Mouse (Mus musculus) embryonic facial prominence, embryonic 13.5 days (tissue): ENCODE measurements at regions not wholly inside any gene's neighbourhood (a gene's known extent, or its start where the extent isn't known, plus 50 kb on each side); places are given as distances from the start of the nearest gene placed in this dataset.

Experiments used
- ATAC-seq: fragments of 200-750 bp; cut with Nextera tagmentation; 2 replicates; pipeline ENCODE4 v1.8.0; 2017; ENCODE audit warnings: low read depth; ENCODE audit not compliant: insufficient number of reproducible peaks, insufficient read depth, low FRiP score, low TSS enrichment
- H3K27ac ChIP-seq: fragments of 300-500 bp; sonication (generic); 2 replicates; pipeline ENCODE4 v1.5.1; 2015; ENCODE audit warnings: moderate library complexity, mild to moderate bottlenecking, inconsistent platforms
- H3K27me3 ChIP-seq: fragments of 300-500 bp; sonication (generic); 2 replicates; pipeline ENCODE4 v1.6.1; 2015; ENCODE audit warnings: mild to moderate bottlenecking, inconsistent platforms
- H3K36me3 ChIP-seq: fragments of 300-500 bp; sonication (generic); 2 replicates; pipeline ENCODE4 v1.6.1; 2015; ENCODE audit warnings: mild to moderate bottlenecking, inconsistent platforms
- H3K4me1 ChIP-seq: fragments of 300-500 bp; sonication (generic); 2 replicates; pipeline ENCODE4 v1.6.1; 2015; ENCODE audit warnings: inconsistent platforms
- H3K4me2 ChIP-seq: fragments of 300-500 bp; sonication (generic); 2 replicates; pipeline ENCODE4 v1.6.1; 2015; ENCODE audit warnings: moderate library complexity, mild to moderate bottlenecking, inconsistent platforms
- H3K4me3 ChIP-seq: fragments of 300-500 bp; sonication (generic); 2 replicates; pipeline ENCODE4 v1.5.1; 2015; ENCODE audit warnings: mild to moderate bottlenecking, inconsistent platforms
- H3K9ac ChIP-seq: fragments of 300-500 bp; sonication (generic); 2 replicates; pipeline ENCODE4 v1.6.1; 2015; ENCODE audit warnings: mild to moderate bottlenecking, inconsistent platforms
- H3K9me3 ChIP-seq: fragments of 300-500 bp; sonication (generic); 2 replicates; pipeline ENCODE4 v1.6.1; 2016; ENCODE audit warnings: inconsistent platforms
- WGBS: fragments of 180-500 bp; shearing (Covaris S2); methylation state at CpG from one replicate; pipeline ENCODE4 v1.1.7; 2015; ENCODE audit warnings: mixed read lengths; 5-methylcytosine and 5-hydroxymethylcytosine counted together

DNA sequence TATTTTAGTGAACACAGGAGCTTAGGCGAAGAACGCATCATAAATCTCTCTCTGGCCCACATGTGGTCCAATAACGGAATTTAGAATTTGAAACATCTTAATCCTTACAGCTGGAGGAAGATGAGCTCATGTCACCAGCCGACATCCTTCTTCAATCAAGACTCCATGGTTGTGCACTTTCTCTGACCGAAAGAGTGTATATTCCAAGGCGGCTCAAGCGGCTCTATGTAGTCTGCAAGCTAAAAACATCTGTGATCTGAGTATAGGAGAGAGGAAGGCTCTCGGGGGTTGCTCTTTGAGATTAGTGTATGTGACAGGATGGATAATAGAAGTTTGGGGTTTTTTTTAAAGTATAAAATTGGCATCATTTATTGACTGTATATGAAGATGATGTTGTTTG is 689.9 kb upstream of the Sox9 start:
- Histone ChIP-seq H3K9ac (no peak overlapping the region), H3K4me1 (peaks cover 4% of the 10 kb centered on the region; the same call in 1 of the 2 replicates), H3K4me2 (no peak overlapping the region), H3K9me3 (no peaks in the 10 kb centered on the region), H3K27ac (no peak overlapping the region), H3K36me3 (no peaks in the 10 kb centered on the region), H3K4me3 (no peak overlapping the region), H3K27me3 (no peaks in the 10 kb centered on the region; the same call in 1 of the 2 replicates)
- 58% methylated on average over 8 of the region's 8 CpGs for WGBS
- no peak for ATAC-seq

DNA sequence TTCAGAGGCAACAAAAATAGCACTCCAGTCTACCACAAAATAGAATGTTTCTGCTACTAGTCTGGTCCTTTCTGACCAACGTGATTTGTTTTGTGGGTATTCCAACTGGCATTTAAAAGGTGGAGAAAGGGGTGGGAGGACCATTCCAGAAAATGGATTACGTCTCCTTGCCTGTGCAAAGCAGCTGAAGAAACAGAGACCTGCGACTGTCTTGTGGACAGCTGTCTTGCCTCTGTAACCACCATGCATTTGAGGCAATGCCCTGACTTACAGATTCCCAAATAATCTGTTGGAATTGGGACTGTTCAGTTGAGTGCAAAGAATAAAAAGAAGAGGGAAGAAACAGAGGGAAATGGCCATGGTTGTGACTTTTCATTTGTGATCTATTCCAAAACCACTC is 687.0 kb upstream of the Sox9 start:
- Histone ChIP-seq H3K36me3 (no peaks in the 10 kb centered on the region), H3K4me2 (no peak overlapping the region), H3K4me3 (no peak overlapping the region), H3K9ac (no peak overlapping the region), H3K27me3 (no peaks in the 10 kb centered on the region; the same call in 1 of the 2 replicates), H3K4me1 (no peaks in the 10 kb centered on the region), H3K9me3 (no peaks in the 10 kb centered on the region), H3K27ac (no peak overlapping the region)
- 42% methylated on average over 3 of the region's 3 CpGs for WGBS
- no peak for ATAC-seq

GRCm38 (mm10) chr11:112098161-112098560 is 683.9 kb upstream of the Sox9 start:
- Histone ChIP-seq H3K9ac (no peak overlapping the region), H3K27me3 (no peaks in the 10 kb centered on the region; the same call in 1 of the 2 replicates), H3K9me3 (no peaks in the 10 kb centered on the region), H3K36me3 (no peaks in the 10 kb centered on the region), H3K4me2 (no peak overlapping the region), H3K4me3 (no peak overlapping the region), H3K4me1 (no peaks in the 10 kb centered on the region), H3K27ac (no peak overlapping the region)
- no peak for ATAC-seq
- WGBS: 71% methylated on average over 1 of the region's 1 CpGs

DNA sequence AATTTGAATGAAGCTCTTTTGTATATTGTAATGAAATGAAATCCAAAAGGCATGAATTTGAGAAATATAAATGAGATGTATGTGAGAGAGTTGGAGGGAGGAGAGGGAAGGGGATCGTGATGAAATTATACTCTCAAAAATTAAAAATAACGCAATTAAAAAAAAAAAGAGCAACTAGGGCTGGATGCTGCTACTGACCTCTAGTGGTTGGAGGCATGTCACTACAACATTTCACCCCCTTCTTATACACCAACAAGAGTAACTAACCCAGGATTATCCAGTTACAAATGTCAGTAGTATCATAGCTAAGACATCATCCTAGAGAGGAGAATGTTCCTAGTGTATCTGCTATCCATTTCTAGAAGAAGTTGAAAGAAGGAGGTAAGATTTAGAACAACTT is 678.8 kb upstream of the Sox9 start:
- Histone ChIP-seq H3K27me3 (no peaks in the 10 kb centered on the region), H3K4me3 (no peak overlapping the region), H3K36me3 (no peaks in the 10 kb centered on the region), H3K4me2 (no peak overlapping the region), H3K9me3 (no peaks in the 10 kb centered on the region), H3K4me1 (no peaks in the 10 kb centered on the region), H3K9ac (no peak overlapping the region), H3K27ac (no peak overlapping the region)
- WGBS: 62% methylated on average over 2 of the region's 2 CpGs
- ATAC-seq: no peak

- Histone ChIP-seq H3K9me3 (no peaks in the 10 kb centered on the region), H3K27ac (no peak overlapping the region), H3K4me2 (no peak overlapping the region), H3K27me3 (0 out of 2 replicates have a peak, but pooled peaks cover 4% of the 10 kb centered on the region), H3K4me3 (no peak overlapping the region), H3K4me1 (no peaks in the 10 kb centered on the region), H3K36me3 (no peaks in the 10 kb centered on the region), H3K9ac (no peak overlapping the region)
- 64% methylated on average over 4 of the region's 4 CpGs for WGBS
- no peak for ATAC-seq
These were observed 675.1 kb upstream of the Sox9 start for GRCm38 (mm10) chr11:112106891-112107290.

DNA sequence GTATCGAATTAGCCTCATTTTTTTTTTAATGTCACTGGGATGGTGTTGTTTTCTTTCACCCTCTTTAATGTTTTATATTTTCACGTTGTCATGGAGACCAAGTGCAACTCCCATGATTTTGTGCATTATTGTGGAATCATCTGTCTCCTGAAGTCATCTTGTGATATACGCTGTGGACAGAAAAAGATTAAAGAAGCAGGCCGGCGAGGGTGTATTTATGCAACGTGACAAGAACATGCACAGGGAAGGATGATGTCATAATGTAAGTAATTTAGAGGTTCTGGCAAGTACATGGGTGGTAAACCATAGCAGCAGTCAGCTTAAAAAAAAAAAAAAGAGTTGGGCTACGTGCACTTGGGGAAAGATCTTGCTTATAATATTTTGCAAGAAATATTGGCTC is 674.7 kb upstream of the Sox9 start:
- 62% methylated on average over 7 of the region's 7 CpGs for WGBS
- no peak overlapping the region for H3K9ac ChIP-seq
- no peak overlapping the region for H3K4me2 ChIP-seq
- no peak overlapping the region for H3K27ac ChIP-seq
- no peak for ATAC-seq
- no peak overlapping the region for H3K4me3 ChIP-seq
- no peaks in the 10 kb centered on the region for H3K9me3 ChIP-seq
- H3K4me1 ChIP-seq: no peaks in the 10 kb centered on the region
- H3K27me3 ChIP-seq: 0 out of 2 replicates have a peak, but pooled peaks cover 4% of the 10 kb centered on the region
- H3K36me3 ChIP-seq: no peaks in the 10 kb centered on the region

DNA sequence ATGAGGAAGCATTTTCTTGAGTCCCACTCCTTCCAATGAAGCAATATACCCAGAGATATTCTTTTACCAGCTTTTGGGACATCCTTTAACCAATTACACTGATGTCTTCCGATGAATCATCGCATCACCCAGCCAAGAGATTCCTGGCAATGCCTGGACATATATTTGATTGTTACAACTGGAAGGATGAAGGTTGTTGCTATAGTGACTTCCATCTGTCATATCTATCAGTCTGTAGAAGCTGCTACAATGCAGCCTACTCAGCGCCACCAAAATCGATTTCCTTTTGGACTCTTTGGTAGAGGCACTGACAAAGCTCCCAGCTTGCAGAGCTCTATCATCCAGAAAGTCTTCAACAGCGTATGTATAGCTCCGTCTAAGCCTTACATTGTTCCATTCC is 661.0 kb upstream of the Sox9 start:
- no peak for ATAC-seq
- Histone ChIP-seq H3K4me3 (no peak overlapping the region), H3K36me3 (no peaks in the 10 kb centered on the region), H3K4me2 (no peak overlapping the region), H3K4me1 (peaks cover 5% of the 10 kb centered on the region), H3K9ac (no peak overlapping the region), H3K9me3 (no peaks in the 10 kb centered on the region), H3K27me3 (no peaks in the 10 kb centered on the region), H3K27ac (no peak overlapping the region)
- 88% methylated on average over 6 of the region's 6 CpGs for WGBS

DNA sequence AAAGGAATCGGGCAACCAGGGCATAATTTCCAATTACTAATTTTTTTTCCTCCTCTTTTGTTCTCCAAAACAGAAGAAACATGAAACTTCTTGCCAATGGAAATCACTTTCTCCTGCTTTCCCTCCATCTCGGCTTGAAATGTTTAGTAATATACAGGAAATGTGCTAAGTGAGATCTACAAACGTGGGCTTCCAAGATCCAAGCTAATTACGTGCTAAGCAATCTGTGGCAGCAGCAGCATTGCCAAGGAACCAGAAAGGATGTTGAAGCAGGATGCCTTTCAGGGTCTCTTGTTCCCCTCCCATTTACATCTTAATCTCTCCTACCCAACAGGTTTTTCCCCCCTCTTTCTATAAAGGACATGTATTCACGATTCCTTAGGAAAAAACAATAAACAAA is 660.2 kb upstream of the Sox9 start:
- H3K27ac ChIP-seq: no peak overlapping the region
- no peaks in the 10 kb centered on the region for H3K27me3 ChIP-seq
- 37% methylated on average over 5 of the region's 5 CpGs for WGBS
- no peaks in the 10 kb centered on the region for H3K9me3 ChIP-seq
- H3K4me2 ChIP-seq: no peak overlapping the region
- H3K9ac ChIP-seq: no peak overlapping the region
- no peak for ATAC-seq
- H3K36me3 ChIP-seq: no peaks in the 10 kb centered on the region
- H3K4me3 ChIP-seq: no peak overlapping the region
- peaks cover 5% of the 10 kb centered on the region for H3K4me1 ChIP-seq

GRCm38 (mm10) chr11:112125249-112125933 is 656.6 kb upstream of the Sox9 start:
- Histone ChIP-seq H3K4me3 (no peak overlapping the region), H3K9ac (no peak overlapping the region), H3K27ac (no peak overlapping the region), H3K36me3 (no peaks in the 10 kb centered on the region), H3K4me2 (no peak overlapping the region), H3K9me3 (no peaks in the 10 kb centered on the region), H3K27me3 (0 out of 2 replicates have a peak, but pooled peaks cover 3% of the 10 kb centered on the region), H3K4me1 (peaks cover 5% of the 10 kb centered on the region)
- ATAC-seq: no peak
- WGBS: 47% methylated on average over 12 of the region's 12 CpGs

- no peak overlapping the region for H3K4me2 ChIP-seq
- peaks cover 6% of the 10 kb centered on the region; the same call in 1 of the 2 replicates for H3K27me3 ChIP-seq
- no peak overlapping the region for H3K4me3 ChIP-seq
- no peak overlapping the region for H3K27ac ChIP-seq
- ATAC-seq: no peak
- no peaks in the 10 kb centered on the region; the same call in none of the 2 replicates for H3K4me1 ChIP-seq
- H3K9ac ChIP-seq: no peak overlapping the region
- no peaks in the 10 kb centered on the region for H3K9me3 ChIP-seq
- H3K36me3 ChIP-seq: no peaks in the 10 kb centered on the region
- 82% methylated on average over 4 of the region's 4 CpGs for WGBS
These were observed 651.9 kb upstream of the Sox9 start for GRCm38 (mm10) chr11:112130090-112130489.

DNA sequence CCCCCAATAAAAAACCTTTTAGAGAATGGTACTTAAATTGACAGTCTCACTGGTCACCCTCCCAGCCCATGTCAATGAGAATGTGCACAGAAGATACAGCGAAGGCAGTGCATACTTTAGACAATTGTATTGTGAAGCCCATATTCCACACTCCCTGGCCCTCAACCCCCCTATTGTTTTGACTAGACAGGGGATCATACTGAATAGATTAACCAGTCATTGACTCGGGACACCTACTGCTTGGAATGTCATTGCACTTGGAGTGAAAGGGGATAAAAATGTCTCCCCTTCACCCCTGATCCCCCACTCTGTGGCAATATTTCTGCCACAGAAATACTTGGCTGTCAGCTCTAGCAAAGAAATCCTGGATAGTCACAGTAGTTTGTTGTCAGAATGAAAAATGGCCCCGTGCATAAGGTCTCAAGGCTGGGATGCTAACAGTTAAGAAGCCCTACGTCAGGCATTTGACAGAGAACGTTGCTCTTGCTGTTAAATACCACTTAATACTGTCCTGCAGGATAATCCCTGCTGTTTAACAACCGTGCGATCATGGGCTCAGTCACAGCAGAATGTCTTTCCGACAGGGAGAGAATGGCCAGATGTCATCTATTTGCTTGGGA is 644.5 kb upstream of the Sox9 start:
- Histone ChIP-seq H3K4me2 (no peak overlapping the region), H3K9ac (no peak overlapping the region), H3K9me3 (no peaks in the 10 kb centered on the region), H3K4me1 (peaks cover 19% of the 10 kb centered on the region), H3K36me3 (no peaks in the 10 kb centered on the region), H3K27me3 (no peaks in the 10 kb centered on the region), H3K4me3 (no peak overlapping the region), H3K27ac (no peak overlapping the region)
- no peak for ATAC-seq
- 17% methylated on average over 8 of the region's 8 CpGs for WGBS

DNA sequence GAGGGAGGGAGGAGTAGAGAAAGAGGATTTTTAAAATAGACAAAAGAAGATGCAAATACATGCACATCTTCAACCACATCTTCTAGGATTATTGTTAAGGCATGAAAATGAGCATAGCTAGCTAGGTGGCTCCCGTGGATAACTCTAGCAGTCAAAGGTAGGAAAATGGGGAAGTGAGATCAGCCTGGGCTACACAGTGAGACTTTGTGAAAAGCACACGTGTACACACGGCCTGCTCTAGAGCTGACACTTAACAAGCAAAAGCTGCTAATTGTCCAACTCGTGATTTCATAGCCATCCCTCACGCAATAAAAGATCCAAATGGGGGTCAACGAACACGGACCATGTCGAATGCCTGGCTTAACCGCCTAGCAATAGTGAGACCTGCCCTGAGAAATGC is 642.0 kb upstream of the Sox9 start:
- Histone ChIP-seq H3K4me3 (no peak overlapping the region), H3K4me2 (no peak overlapping the region), H3K9ac (no peak overlapping the region), H3K27me3 (no peaks in the 10 kb centered on the region), H3K36me3 (no peaks in the 10 kb centered on the region), H3K27ac (no peak overlapping the region), H3K9me3 (no peaks in the 10 kb centered on the region), H3K4me1 (peaks cover 19% of the 10 kb centered on the region)
- ATAC-seq: no peak
- 82% methylated on average over 9 of the region's 9 CpGs for WGBS
